Mouse (Mus musculus) lung, postnatal 0 days (tissue): ENCODE measurements around the gene Ehbp1.

Source experiments
- CTCF ChIP-seq: IDR thresholded peaks from 2 replicates; pipeline ENCODE4 v1.5.1; 2016; ENCODE audit warnings: antibody characterized with exemption, mild to moderate bottlenecking
- EP300 ChIP-seq: IDR thresholded peaks from 2 replicates; pipeline ENCODE4 v1.6.1; 2016; ENCODE audit warnings: antibody characterized with exemption, mild to moderate bottlenecking, control low read depth

DNA sequence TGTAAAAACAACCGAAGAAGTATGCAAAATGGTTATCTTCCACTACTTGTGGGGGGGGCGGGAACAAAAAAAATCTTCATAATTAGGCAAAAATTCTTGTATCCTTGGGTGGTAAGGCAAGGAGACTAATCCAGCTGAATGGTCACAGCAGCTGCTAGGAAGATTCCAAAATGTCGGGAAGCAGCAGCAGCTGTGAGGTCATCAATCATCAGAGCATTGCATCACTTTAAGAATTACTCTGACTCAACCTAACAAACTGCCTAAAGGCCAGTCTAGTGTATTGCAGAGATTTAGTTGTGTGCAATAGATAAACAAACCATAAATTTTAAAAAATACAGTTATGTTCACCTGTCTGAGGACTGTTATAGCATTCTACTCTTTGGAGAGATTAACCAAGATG is 368.5 kb downstream of the Ehbp1 start:
- TF ChIP-seq CTCF (no peak), EP300 (no peak)
